Mouse (Mus musculus): Measurements from ENCODE around the gene Cxcl3.
"Not testable (repeated sequence)": the region's sequence is repeated elsewhere in the genome, so short reads cannot be mapped to it uniquely, and the experiment has no call there.

The Cxcl3 gene

GRCm38 (mm10) chr5:90790074-90790502 is 4.2 kb downstream of the Cxcl3 start:
- no peak for DNase-seq

- DNase-seq: no peak
Measured at GRCm38 (mm10) chr5:90794195-90794625, 8.3 kb downstream of the Cxcl3 start, which contains the start of gene Cxcl15. Cxcl15 (plus strand) TSS chr5:90794534.

GRCm38 (mm10) chr5:90795392-90795791 is 9.5 kb downstream of the Cxcl3 start:
- DNase-seq: not testable (repeated sequence)

GRCm38 (mm10) chr5:90804574-90804973 is 18.7 kb downstream of the Cxcl3 start:
- no peak for DNase-seq

- no peak for DNase-seq
Measured at GRCm38 (mm10) chr5:90806050-90806449, 20.1 kb downstream of the Cxcl3 start.

- DNase-seq: no peak
Measured at GRCm38 (mm10) chr5:90807176-90807950, 21.5 kb downstream of the Cxcl3 start.

GRCm38 (mm10) chr5:90819756-90820155 is 33.9 kb downstream of the Cxcl3 start:
- no peak for DNase-seq

GRCm38 (mm10) chr5:90832145-90832767 is 46.4 kb downstream of the Cxcl3 start:
- no peak for DNase-seq

- DNase-seq: no peak
Measured at GRCm38 (mm10) chr5:90832768-90833388, 47.0 kb downstream of the Cxcl3 start.

GRCm38 (mm10) chr5:90834436-90834835 is 48.5 kb downstream of the Cxcl3 start:
- DNase-seq: no peak

- DNase-seq: no peak
Measured at GRCm38 (mm10) chr5:90838582-90838981, 52.7 kb downstream of the Cxcl3 start.

All from thymus, adult 18-20 months (tissue).